Mouse (Mus musculus) spleen, adult 2 months (tissue): ENCODE results near the gene Nob1. TPM values are rescaled to one million over a fixed set of nuclear protein-coding genes. Genes with fewer than 3 reads are reported as not detected.

Source experiments
- DNase-seq, 2 experiments: peaks; one replicate each; pipeline versions ENCODE4 v3.0.0 to v3.0.0-alpha.2; 2012 to 2021; ENCODE audit warnings: low spot score in 2 of 2, low read depth in 1 of 2
- H3K27ac ChIP-seq: fragments of 200-500 bp; 2 replicates; pipeline ENCODE4 v1.5.1; 2012; ENCODE audit warnings: low read length, inconsistent platforms; ENCODE audit not compliant: insufficient read depth
- H3K27me3 ChIP-seq: fragments of 200-500 bp; 2 replicates; pipeline ENCODE4 v1.6.1; 2012; ENCODE audit warnings: mild to moderate bottlenecking, moderate library complexity, low read length, inconsistent platforms; ENCODE audit not compliant: control insufficient read depth, insufficient read depth
- H3K36me3 ChIP-seq: fragments of 200-500 bp; 2 replicates; pipeline ENCODE4 v1.6.1; 2012; ENCODE audit warnings: mild to moderate bottlenecking, low read length, inconsistent platforms; ENCODE audit not compliant: control insufficient read depth, insufficient read depth
- H3K4me1 ChIP-seq: fragments of 200-500 bp; 2 replicates; pipeline ENCODE4 v1.6.1; 2011; ENCODE audit warnings: inconsistent platforms; ENCODE audit not compliant: control insufficient read depth, insufficient read depth, insufficient read length
- H3K4me3 ChIP-seq: fragments of 200-500 bp; 2 replicates; pipeline ENCODE4 v1.5.1; 2011; ENCODE audit warnings: mild to moderate bottlenecking, inconsistent platforms; ENCODE audit not compliant: insufficient read depth, insufficient read length; ENCODE audit errors: extremely low read depth
- CTCF ChIP-seq: fragments of 200-500 bp; IDR thresholded peaks from 2 replicates; pipeline ENCODE4 v1.5.1; 2011; ENCODE audit warnings: mild to moderate bottlenecking, inconsistent platforms; ENCODE audit not compliant: insufficient read depth, insufficient read length, insufficient replicate concordance; ENCODE audit errors: extremely low read depth
- POLR2A ChIP-seq: fragments of 200-500 bp; IDR thresholded peaks from 2 replicates; pipeline ENCODE4 v1.6.1; 2011; ENCODE audit warnings: low read depth, low read length, inconsistent platforms
- WGBS: fragments of 180-500 bp; shearing (Covaris S2); methylation state at CpG from one replicate; pipeline ENCODE4 v1.1.7; 2018; 5-methylcytosine and 5-hydroxymethylcytosine counted together
- polyA plus RNA-seq: library from polyadenylated mRNA; depleted of rRNA; stranded (reverse); fragments of >200 nt; gene quantifications from 2 replicates; pipeline ENCODE4 v1.2.3, GENCODE M21; 2012

Nob1 gene
- polyA plus RNA-seq, 1 experiment, result 23.4 TPM

DNA sequence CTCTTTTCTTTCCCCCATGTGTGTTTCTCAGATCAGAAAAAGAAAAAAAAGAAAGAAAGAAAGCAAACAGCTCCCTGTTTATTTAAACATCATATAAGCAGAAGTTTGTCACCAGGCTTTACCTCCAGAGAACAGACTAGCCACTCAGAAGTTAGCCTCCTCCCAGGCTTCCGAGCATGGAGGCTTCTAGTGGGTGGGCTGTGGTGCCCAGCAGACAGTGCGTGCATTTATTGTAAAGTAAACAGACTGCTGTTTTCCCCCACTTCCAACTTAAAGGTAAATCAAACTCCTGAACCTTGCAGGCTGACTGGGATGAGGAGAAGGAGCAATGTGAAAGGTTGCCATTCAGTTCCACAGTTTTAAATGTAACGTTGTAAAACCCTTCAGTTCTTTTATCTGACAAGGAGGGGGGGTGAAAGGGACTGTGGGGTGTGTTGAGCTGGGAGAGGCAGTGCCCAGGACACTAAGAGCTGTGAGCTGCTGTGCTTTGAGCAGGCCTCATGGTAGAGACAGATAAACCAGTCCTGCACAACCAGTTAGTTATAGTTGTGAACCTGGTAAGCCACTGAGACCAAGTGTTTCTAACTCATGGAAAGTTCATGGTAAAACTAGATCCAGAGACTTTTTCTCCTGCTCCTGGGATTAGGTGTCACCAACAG lies 40.6 kb upstream of the Nob1 start:
- H3K27ac ChIP-seq, result no peak overlapping the region
- no peak for TF ChIP-seq CTCF
- no peak for DNase-seq
- 89% methylated on average over 3 of the region's 3 CpGs for WGBS
- no peaks in the 10 kb centered on the region for H3K27me3 ChIP-seq
- no peak overlapping the region for H3K4me3 ChIP-seq
- peaks cover 29% of the 10 kb centered on the region for H3K36me3 ChIP-seq
- no peaks in the 10 kb centered on the region for H3K4me1 ChIP-seq

DNA sequence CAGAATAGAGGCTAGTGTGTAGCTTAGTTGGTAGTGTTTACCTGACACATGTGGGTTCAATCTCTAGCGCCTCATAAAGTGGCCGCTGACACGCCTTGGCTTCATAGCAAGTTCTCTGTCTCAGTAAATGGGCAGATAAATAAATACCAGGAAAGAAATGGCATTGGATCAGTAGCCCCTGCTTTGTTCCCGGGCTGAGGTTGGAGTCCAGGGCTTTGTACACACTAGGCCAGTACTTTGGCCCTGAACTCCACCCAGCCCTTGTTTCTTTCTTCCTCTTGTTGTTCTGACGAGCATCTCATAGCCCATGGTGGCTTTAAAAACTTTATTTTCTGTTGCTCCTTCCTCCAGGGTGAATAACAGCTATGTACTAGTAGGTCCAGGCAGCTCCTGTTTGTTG lies 37.6 kb upstream of the Nob1 start:
- H3K27me3 ChIP-seq, result no peaks in the 10 kb centered on the region
- H3K27ac ChIP-seq, result no peak overlapping the region
- H3K36me3 ChIP-seq, result peaks cover 37% of the 10 kb centered on the region
- no peaks in the 10 kb centered on the region for H3K4me1 ChIP-seq
- no peak for TF ChIP-seq POLR2A
- TF ChIP-seq CTCF, result no peak
- 94% methylated on average over 5 of the region's 5 CpGs for WGBS
- H3K4me3 ChIP-seq, result no peak overlapping the region
- no peak for DNase-seq

DNA sequence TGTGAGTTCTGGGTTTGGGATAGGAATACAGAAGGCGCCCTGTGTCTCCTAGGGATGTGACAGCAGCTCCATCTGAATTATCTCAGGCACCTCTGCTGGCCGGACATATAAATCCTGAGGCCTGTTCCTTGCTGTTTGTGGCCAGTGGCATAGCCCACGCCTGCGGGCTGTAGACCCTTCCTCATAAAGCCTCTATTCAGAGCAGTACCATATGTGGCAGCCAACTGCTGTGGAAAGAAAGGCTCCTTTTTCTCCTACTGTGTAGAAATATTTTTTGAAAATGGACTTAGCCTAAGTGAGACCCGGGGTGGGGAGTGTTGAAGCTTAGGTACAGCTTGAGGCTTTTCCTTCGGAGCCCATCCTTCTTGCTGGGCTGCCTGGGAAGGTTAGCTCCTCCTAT lies 33.4 kb upstream of the Nob1 start:
- no peak for TF ChIP-seq POLR2A
- no peak for TF ChIP-seq CTCF
- H3K4me1 ChIP-seq, result no peaks in the 10 kb centered on the region
- WGBS, result 98% methylated on average over 6 of the region's 6 CpGs
- no peak overlapping the region for H3K4me3 ChIP-seq
- H3K27ac ChIP-seq, result no peak overlapping the region
- no peak for DNase-seq
- no peaks in the 10 kb centered on the region for H3K27me3 ChIP-seq
- H3K36me3 ChIP-seq, result peaks cover 29% of the 10 kb centered on the region

DNA sequence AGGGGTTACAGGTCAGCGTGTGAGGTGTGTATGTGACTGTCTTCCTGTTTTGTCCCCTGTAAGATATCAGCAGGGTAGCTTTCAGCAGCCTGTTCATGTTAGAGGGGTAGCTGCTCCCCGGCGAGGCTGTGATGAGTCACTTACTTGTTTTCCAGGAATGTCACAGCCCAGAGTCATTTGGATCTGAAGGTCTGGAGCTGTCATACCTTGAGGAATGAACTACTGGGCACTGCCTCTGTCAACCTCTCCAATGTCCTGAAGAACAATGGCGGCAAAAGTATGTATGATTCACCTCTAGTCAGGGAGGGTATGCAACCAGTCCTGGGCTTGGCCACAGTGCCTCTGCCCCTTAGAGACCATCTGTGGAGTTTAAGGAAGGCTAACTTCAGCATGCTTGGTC lies 32.9 kb upstream of the Nob1 start:
- Histone ChIP-seq H3K4me3 (no peak overlapping the region), H3K36me3 (peaks cover 30% of the 10 kb centered on the region), H3K4me1 (no peaks in the 10 kb centered on the region), H3K27ac (no peak overlapping the region), H3K27me3 (no peaks in the 10 kb centered on the region)
- no peak for TF ChIP-seq POLR2A
- TF ChIP-seq CTCF, result no peak
- WGBS, result 92% methylated on average over 4 of the region's 4 CpGs
- no peak for DNase-seq

DNA sequence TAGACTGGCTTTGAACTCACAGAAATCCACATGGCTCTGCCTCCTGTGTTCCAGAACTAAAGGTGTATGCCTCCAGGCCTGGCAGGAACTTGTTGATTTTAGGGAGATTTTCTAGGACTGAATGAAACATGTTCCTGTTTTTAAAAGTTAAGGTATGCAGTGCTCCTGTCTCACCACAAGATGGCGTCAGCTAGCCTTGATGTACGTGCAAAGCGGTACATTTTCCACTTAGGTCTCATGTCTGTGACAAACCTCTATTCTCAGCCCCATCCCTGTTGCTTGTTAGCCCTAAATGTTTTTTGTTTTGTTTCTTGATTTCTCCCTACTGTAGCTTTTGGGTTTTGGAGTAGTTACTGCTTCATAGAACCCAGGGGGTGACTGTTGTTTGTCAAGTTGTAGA lies 30.4 kb upstream of the Nob1 start:
- Histone ChIP-seq H3K36me3 (peaks cover 20% of the 10 kb centered on the region), H3K27ac (no peak overlapping the region), H3K4me1 (no peaks in the 10 kb centered on the region), H3K4me3 (no peak overlapping the region), H3K27me3 (no peaks in the 10 kb centered on the region)
- DNase-seq, result peak; percentile 35 to 38
- no peak for TF ChIP-seq POLR2A
- peak; percentile 63; the same call in 1 of the 2 replicates for TF ChIP-seq CTCF
- WGBS, result 5% methylated on average over 3 of the region's 3 CpGs

DNA sequence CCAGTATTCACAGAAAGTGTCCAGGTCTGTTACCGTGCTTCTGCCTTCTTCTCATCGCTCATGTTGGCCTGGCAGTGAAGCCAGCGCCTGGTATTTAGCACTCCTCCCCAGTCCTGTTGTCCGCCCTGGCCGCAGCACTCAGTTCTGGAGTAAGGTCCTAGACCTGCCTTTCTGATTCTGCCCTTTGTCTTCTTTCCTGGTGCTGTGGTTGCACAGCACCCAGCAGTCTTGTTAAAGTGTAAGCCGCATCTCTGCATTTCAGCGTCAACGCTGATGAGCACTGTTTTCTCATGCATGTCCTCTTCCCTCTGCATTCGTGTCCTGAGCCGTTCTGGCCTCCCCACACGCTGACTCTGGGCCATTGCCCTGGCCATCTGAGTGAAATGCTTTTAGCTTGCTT lies 28.5 kb upstream of the Nob1 start:
- TF ChIP-seq POLR2A, result no peak
- DNase-seq, result no peak
- H3K27ac ChIP-seq, result no peak overlapping the region
- H3K4me1 ChIP-seq, result peaks cover 4% of the 10 kb centered on the region; the same call in 1 of the 2 replicates
- H3K4me3 ChIP-seq, result no peak overlapping the region
- no peaks in the 10 kb centered on the region for H3K27me3 ChIP-seq
- 95% methylated on average over 11 of the region's 11 CpGs for WGBS
- peaks cover 18% of the 10 kb centered on the region for H3K36me3 ChIP-seq

DNA sequence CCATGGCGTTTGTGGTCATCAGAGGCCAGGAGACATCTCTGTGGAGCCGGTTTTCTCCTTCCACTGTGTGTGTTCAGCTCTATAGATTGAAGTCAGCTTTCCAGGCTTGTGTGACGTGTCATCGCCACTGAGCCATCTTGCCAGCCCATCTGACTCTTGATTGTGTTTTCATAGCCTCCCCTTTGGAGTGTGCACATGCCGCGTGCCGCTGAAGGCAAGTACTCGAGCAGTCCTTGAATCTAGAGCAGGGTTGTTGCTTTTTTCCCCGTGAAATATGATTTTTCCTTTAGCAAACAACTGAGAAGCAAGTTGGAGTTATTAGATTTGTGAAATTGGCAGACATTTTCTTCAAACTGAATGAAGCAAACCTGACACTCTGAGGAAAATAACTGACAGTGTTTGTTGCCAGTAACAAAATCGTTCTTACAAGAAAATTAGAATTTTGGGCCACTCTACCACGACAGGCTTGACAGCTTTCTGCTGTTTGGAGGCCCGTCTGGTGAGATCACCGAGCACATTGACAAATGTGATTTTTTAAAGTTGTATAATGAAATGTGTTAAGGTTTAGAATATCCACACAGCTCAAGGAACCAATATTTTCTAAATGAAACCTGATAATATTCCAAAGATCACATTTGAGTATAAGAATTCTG lies 26.7 kb upstream of the Nob1 start:
- Histone ChIP-seq H3K4me1 (peaks cover 4% of the 10 kb centered on the region; the same call in 1 of the 2 replicates), H3K27me3 (no peaks in the 10 kb centered on the region), H3K4me3 (no peak overlapping the region), H3K27ac (no peak overlapping the region), H3K36me3 (peaks cover 7% of the 10 kb centered on the region)
- no peak for DNase-seq
- WGBS, result 91% methylated on average over 13 of the region's 13 CpGs
- TF ChIP-seq CTCF, result no peak
- no peak for TF ChIP-seq POLR2A
